22 mouse cellular contexts compared by ENCODE assay signal in the genomic region with DNA sequence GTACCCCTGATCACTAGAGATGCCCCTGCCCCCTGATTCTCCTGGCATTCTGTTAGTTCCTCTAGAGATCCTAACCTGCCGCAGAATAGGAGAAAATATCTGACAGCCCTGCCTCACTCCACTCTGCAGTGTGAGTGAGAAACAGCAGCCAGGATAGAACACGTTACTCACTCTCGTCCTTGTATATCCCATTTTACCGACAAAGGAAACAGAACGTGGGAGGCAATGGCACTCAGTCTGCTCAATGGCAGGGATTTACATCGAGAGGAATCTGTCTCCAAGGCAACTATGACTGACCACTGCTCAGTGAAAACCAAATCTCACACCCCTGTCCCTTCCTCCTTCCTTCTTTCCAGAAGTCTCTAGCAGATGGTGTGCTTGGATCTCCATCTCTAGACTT. TPM values are rescaled to one million over a fixed set of nuclear protein-coding genes. Genes with fewer than 3 reads are reported as not detected.
"Had no signal": no experiment of that assay in that cellular context is flagged by ENCODE, and none has a peak within 500 bp of the region (broad histone marks: within the 10 kb centered on the region; RNA-seq: fewer than 3 reads in every experiment).

No protein-coding gene starts in this region.

- ATAC-seq: intestine, postnatal 0 days; liver, postnatal 0 days; lung, postnatal 0 days had no signal

- H3K4me3 ChIP-seq: layer of hippocampus, adult 2 months; limb, embryonic 12.5 days; limb, embryonic 15.5 days; neural tube, embryonic 12.5 days; neural tube, embryonic 15.5 days had no signal

- H3K9me3 ChIP-seq: limb, embryonic 12.5 days; limb, embryonic 15.5 days; neural tube, embryonic 12.5 days; neural tube, embryonic 15.5 days had no signal

- H3K27me3 ChIP-seq: limb, embryonic 15.5 days; neural tube, embryonic 12.5 days; neural tube, embryonic 15.5 days had no signal

- H3K27ac ChIP-seq: kidney, postnatal 0 days; layer of hippocampus, adult 2 months; limb, embryonic 12.5 days; limb, embryonic 15.5 days; liver, embryonic 14.5 days; macrophage; neural tube, embryonic 12.5 days; neural tube, embryonic 15.5 days had no signal

- H3K9ac ChIP-seq: limb, embryonic 12.5 days; limb, embryonic 15.5 days; liver, embryonic 14.5 days; liver, postnatal 0 days; lung, embryonic 14.5 days; neural tube, embryonic 12.5 days; neural tube, embryonic 15.5 days had no signal

- DNase-seq: kidney, adult 2 months; kidney, postnatal 25 days; layer of hippocampus, adult 9-11 months; left cerebral cortex, postnatal 4 days; liver, postnatal 0 days; lung, embryonic 14.5 days; right cerebral cortex, adult 18-20 months; right cerebral cortex, postnatal 14 days; thymus, adult 18-20 months; thymus, postnatal 36 days had no signal

- H3K36me3 ChIP-seq: limb, embryonic 12.5 days; limb, embryonic 15.5 days; neural tube, embryonic 12.5 days; neural tube, embryonic 15.5 days had no signal

- H3K4me2 ChIP-seq: limb, embryonic 12.5 days; limb, embryonic 15.5 days; liver, embryonic 11.5 days; lung, embryonic 14.5 days; neural tube, embryonic 12.5 days; neural tube, embryonic 15.5 days had no signal

- H3K4me1 ChIP-seq: limb, embryonic 12.5 days; limb, embryonic 15.5 days; neural tube, embryonic 12.5 days; neural tube, embryonic 15.5 days had no signal

RNA-seq across cellular contexts. Expression of a gene that starts 19.9 kb away (rescaled TPM):
- total RNA-seq: megakaryocyte, adult 5-6 weeks had no signal
- polyA plus RNA-seq: liver, embryonic 14.5 days; liver, postnatal 0 days; macrophage had no signal
